Mouse (Mus musculus) lung, postnatal 4 days (tissue): Measurements from ENCODE around the gene Ddx28.
"Not testable (repeated sequence)": the region's sequence is repeated elsewhere in the genome, so short reads cannot be mapped to it uniquely, and the experiment has no call there.

Source experiments
- DNase-seq, 2 experiments: peaks; one replicate each; pipeline ENCODE4 v3.0.0; 2021

Gene Ddx28

DNA sequence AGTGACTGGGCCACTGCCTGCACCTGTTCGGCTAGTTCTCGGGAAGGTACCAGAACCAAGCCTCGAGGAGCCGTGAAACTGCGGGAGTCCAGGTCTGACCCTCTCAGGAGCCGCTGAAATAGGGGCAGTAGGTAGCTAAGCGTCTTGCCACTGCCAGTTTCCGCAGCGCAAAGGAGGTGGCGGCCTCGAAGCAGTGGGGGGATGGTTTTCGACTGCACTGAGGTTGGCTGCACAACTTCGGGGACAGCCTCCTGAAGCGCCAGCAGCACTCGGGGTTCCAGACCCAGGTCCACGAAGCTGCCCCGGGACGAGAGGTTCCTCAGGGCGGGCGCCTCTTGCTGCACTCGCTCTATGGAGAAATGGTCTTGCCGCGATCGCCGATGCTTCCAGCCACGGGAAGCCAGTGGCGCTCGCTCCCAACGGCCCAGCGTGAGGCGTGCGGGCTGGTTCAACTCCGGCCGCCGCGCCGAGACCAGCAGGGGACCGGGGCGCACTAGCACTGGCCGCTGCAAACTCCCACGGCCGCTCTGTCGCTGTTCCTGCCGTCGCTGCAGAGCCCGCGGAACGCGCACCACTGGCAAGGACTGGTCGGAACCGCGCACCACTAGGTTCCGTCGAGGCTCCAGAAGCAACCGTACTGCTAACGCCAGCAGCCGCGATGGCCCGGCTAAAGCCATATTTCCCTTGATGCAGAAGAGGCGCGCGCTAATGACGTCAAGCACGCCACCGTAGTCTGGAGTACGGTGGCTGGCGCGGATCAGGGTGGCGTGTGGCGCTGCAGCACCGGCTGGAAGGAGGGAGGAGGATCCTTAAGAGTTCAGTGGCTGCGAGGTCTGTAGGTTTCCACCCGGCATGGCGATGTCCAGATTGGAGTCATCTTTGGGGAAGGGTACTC, 687 bp downstream of the Ddx28 start:
- DNase-seq: peak; percentile 93

DNA sequence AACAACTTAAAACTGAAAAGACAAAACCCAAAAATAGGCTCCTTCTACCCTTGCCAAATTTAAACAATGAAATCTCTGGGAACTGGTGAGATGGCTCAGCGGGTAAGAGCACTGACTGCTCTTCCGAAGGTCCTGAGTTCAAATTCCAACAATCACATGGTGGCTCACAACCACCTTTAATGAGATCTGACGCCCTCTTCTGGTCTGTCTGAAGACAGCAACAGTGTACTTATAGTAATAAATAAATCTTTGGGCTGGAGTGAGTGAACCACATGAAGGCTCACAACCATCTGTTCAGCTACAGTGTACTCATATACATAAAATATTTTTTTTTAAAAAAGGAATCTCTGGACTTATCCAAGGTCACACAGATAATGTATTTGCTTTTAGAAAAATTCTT, 3.8 kb downstream of the Ddx28 start:
- not testable (repeated sequence) for DNase-seq

DNA sequence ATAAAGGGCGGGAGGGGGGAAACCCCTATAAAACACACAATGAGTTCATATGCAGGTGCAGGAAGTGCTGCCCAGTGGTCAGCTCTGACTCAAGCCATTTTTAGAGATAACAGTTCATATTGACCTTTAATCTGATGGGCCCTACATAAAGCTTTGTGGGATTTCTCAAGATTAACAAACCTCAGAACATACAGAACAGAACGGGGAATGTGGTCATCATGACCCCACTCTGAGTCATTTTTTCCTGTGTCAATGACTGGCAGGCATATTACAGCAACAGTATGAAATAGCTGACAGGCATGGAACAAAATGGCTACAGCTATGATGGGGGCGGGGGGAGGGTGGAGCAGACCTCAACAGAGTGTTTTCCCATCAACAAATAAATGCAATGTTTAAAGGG, 4.5 kb downstream of the Ddx28 start:
- DNase-seq: no peak

DNA sequence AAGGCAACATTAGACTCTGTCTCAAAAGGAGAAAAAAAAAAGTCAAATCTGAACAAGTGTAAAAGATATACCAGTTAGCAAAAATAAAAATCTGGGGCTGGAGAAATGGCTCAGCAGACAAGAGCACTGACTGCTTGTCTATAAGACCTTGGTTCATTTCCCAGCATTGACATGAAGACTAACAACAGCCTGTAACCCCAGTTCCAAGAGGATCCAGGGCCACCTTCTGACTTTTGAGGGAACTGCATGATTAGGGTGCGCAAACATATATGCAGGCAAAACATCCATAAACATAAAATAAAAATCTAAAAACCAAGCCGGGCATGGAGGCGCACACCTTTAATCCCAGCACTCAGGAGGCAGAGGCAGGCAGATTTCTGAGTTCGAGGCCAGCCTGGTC, 5.3 kb downstream of the Ddx28 start:
- no peak for DNase-seq

DNA sequence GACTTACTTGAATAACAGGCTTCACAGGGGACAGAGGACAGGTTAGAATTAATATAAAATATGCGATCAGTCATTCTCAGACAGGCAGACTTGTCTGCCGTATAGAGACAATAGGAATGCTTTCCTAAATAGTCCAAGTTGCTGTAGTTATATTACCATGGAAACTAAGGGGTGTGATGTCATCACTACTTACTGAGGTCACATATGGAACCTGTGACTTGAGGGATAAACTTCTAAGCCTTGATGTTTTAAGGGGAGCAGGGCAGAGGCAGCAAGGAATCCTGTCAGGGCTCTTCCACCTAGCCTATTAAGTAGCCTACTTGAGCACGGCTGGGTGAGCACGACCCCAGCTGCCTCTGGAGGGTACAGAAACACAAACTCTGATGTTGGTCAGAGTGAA, 5.8 kb downstream of the Ddx28 start, which contains the start of gene Dpep2nb:
Gene Dpep2nb, minus strand, starts transcription at position 101 of the 400 bp plus-strand sequence.
- no peak for DNase-seq

DNA sequence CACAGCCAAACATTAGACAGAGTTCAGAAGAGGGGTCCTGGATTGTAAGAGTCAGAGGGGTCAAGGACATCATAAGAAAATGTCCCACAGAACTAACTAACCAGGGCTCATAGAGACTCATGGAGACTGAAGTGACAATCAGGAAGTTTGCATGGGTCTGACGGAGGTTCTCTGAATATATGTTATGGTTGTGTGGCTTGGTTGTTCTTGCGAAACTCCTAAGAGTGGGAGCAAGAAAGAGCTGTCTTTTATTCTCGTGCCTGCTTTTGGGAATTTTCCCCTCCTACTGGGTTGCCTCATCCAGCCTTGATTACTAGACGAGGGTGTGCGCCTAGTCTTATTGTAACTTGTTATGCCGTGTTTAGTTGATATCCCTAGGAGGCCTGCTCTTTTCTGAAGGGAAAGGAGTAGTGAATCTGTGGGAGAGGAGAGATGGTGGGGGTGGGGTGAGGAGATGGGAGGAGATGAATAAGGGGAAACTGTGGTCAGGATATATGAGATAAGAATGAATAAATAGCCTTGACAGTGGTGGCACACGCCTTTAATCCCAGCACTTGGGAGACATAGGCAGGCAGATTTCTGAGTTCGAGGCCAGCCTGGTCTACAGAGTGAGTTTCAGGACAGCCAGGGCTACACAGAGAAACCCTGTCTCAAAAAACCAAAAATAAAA, 7.0 kb downstream of the Ddx28 start:
- DNase-seq: no peak

DNA sequence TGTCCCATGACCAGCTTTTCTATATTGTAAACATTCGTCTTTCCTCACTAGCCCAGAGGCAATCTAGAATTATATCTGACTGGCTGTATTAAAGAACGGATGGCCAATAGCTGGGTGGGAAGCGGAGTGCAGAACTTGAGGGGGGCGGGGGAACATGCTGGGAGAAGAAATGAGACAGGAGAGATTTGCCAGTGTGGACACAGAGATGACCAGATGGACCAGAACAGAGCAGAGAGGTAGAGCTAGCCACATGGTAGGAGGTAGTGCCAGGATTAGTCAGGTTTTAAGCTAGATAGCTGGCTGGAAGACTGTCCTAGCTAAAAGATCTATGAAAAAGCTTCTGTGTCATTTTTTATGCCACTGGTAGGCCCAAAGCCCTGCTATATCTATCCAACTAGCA, 9.8 kb downstream of the Ddx28 start:
- DNase-seq: no peak

DNA sequence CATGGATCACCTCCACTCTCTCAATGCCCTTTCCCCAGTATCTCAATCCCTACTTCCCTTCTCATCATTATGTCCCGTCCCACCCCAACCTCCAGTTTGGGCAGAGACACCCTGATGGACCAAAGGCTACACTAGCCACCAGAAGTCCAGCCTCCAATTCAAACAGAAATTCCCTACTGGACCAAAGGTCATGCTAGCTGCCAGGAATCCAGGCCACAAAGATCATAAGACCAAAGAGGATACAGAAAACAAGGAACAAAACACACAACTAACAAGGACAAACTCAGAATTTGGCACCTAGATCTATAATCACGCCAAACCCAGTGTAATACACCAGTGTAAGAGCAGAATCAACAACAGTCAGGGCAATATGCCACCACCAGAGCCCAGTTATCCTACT, 12.7 kb downstream of the Ddx28 start:
- DNase-seq: no peak

DNA sequence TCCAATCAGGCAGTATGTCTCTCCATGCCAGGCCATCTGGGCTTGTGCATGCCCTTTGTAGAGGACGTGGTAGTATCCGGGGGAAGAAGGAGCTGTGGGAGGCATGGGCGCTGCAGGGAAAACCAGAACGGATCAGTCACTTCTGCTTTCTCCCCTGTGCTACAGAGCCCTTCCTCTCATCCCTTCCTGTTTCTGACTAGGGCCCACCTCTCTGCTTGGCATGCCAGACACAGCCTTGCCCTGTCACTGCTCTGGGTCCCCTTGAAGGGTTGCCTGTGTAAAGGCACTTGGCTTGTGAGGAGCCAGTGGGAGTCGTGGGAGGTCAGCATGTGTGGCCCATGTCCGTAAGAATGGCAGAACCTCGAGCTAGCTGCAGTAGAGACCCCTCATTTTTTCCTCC, 15.3 kb downstream of the Ddx28 start:
- DNase-seq: peak; percentile 30 to 31

DNA sequence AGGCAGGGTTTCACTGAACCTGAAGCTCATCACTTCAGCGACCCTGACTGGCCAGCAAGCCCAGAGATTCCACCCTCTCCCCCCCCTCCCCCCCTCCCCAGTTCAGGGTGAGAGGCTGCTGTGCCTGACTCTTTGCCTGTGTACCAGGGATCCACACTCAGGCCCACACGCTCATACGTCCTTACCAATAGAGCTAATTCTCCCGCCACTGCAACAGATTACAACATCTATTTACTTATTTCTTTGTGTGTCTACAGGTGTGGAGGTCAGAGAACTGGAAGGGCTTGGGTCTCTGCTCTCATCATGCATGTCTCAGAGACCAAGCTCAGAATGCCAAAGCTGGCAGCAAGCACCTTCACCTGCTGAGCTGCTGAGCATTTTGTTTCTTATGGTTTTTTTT, 18.5 kb downstream of the Ddx28 start:
- DNase-seq: peak in 1 of 2 experiments; percentile 11

DNA sequence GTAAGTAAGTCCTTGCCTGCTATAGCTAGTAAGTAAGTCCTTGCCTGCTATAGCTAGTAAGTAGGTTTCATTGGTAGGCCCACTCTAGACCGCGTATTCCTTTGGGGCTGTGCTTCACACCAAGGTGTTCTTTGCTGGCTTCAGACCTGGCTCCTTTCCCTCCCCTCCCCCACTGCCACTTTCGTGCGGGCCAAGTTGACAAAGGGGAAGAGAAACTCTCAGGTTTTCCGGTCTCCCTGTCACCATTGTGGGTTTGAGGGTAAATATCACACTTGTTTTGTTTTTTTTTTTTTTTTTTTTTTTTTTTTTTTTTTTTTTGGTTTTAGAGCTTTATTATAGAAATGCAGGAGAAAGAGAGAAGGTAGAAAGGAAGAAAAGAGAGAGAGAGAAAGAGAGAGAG, 19.2 kb downstream of the Ddx28 start:
- DNase-seq: peak; percentile 48 to 50

DNA sequence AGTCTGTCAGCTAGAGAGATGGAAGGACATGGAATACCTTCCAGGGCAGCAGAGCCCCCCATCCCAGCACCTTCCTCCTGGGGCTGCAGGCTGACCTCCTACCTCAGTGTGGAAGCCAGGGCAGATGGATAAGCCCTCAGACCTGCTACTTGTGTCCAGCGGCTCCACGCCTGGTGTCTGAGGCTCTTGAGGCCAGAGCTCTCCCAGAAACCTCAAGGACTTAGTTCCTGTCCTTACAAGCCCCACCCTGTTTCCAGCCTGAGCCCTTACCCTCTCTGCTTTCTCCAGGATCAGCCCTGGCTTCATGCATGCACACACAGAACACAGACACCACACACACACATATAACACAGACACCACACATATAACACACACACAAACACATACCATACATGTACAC, 20.1 kb downstream of the Ddx28 start:
- DNase-seq: peak; percentile 33 to 53

DNA sequence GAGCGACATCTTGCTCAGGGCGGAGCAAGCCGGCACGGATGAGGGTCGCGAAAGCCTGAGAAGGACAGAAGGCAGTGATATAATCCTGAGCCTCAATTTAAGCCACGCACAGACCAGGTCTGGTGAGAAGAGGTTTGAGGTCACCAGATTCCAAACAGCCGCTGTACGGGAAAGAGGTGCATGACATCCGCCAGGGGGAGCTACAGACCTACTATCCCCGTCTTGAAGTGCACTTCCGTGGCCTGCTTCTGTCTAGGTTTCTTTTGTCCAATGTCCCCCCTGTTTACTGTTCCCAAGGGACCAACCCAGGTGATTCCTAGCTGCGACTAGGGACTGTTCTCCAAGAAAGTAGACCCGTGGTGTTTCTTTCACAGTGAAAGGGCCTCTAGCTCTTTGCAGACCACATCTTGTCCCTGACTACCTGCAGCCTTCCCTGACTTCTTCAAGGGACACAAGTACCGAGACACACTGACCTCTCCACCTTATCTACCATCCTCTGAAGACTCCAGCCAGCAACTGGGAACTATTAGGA, 20.8 kb downstream of the Ddx28 start, which contains the start of gene Dus2:
Gene Dus2, plus strand, starts transcription at position 482 of the 532 bp plus-strand sequence.
- DNase-seq: peak; percentile 78 to 90

DNA sequence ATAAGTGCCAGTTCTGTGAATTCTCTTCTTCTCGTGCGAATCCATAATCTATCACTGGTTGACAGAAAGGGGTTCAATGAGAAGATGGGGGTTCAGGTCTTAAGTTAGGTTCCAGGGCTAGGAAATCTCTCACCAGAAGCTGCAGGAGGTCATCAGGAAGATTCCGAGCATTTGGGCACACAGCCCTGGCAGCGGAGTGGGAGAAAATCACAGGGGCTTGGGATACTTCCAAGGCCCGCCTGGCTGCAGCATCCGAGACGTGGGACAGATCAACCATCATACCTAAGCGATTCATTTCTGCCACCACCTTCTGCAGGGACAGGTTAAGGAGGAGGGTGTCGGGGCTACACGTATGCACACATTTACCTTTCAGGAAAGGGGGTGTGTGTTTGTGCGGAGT, 23.1 kb downstream of the Ddx28 start:
- peak in 1 of 2 experiments; percentile 15 for DNase-seq

DNA sequence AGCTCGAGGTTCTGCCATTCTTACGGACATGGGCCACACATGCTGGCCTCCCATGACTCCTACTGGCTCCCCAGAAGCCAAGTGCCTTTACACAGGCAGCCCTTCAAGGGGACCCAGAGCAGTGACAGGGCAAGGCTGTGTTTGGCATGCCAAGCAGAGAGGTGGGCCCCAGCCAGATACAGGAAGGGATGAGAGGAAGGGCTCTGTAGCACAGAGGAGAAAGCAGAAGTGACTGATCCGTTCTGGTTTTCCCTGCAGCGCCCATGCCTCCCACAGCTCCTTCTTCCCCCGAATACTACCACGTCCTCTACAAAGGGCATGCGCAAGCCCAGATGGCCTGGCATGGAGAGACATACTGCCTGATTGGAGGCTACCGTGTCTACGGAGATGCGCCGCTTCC, 28.3 kb downstream of the Ddx28 start:
- not testable (repeated sequence) for DNase-seq

DNA sequence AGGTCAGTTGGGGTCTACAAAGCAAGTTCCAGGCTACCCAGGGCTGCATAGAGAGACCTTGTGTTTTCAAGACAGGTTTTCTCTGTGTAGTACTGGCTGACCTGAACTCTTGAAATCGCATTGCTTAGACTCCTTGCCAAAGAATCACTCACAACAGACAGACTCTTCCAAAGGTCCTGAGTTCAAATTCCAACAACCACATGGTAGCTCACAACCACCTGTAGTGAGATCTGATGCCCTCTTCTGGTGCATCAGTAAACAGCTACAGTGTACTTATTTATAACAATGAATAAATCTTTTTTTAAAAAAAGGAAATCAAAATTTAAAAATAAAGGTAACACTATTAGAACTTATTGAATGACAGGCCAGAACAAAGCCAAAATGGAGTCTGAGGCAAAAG, 30.5 kb downstream of the Ddx28 start:
- DNase-seq: no peak

DNA sequence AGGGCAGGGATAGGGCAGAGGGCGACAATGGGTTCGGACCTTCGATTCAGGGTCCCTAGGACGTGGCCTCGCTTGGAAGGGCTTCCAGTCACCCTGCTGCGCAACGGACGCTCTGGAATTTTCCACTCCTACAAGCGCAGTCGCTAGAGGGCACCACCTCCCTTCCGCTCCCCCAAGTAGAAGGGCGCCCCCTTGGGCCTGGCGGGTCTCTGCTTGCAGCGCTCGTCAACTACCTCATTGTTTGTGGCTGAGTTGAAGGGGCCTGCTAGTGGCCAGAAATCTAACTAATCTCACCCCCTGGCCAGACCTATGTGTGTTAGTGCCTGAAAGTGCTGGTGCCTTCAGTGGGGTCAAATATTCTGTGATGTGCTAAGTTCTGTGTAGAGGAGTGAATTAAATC, 32.4 kb downstream of the Ddx28 start, which contains the start of gene Dpep3:
Gene Dpep3, minus strand, starts transcription at position 105 of the 400 bp plus-strand sequence.
- DNase-seq: no peak

DNA sequence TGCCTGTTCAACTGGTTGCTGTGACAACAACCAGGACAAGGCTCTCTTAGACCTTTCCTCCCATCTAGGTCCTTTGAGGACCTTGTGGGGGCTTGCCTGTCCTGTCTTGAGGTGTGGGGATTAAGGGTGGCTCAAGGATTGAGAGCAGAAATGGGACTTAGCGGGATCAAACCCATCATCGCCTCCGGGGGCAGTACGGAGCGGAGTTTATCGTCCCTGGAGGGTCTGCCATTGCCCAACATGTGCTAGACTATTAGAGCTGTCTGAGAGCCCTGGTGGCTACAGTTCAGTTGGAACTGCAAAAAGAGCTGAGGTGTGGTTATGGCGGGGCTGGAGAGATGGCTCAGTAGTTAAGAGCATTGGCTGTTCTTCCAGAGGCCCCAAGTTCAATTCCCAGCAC, 36.3 kb downstream of the Ddx28 start:
- no peak for DNase-seq

DNA sequence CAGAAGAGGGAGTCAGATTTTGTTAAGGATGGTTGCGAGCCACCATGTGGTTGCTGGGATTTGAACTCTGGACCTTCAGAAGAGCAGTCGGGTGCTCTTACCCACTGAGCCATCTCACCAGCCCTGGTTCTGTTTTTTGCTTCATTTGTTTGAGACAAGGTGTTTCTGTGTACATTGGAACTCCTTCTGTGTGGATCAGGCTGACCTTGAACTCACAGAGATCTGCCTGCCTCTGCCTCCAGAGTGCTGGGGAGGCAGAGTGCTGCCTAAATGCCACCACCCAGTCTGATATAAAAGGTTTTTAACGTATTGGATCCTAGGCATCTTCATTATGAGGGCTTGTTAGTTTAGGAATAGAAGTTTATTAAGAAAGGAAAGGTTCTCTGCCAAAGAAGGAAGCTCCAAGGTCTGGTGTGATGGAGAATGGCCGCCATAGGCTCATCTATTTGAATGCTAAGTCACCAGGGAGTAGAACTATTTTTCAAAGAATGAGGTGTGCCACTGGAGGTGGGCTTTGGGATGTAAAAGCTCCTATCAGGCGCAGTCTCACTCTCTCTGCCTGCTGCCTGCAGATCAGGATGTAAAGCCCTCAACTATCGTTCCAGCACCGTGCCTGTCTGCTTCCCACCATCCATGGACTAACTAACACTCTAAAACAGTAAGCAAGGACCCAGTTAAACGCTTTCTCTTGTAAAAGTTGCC, 40.5 kb downstream of the Ddx28 start:
- DNase-seq: no peak

DNA sequence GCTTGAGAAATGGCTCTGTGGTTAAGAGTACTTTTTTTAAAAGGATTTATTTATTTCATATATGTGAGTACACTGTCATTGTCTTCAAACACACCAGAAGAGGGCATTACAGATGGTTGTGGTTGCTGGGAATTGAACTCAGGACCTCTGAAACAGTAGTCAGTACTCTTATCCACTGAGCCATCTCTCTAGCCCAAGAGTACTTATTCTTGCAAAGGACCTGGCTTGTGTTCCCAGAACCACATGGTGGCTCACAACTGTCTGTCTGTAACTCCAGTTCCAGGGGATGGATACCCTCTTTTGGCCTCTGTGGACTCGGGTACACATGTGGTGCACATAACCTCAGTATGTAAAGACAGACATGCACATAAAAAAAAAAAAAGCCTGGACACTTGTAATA, 42.3 kb downstream of the Ddx28 start:
- DNase-seq: no peak

DNA sequence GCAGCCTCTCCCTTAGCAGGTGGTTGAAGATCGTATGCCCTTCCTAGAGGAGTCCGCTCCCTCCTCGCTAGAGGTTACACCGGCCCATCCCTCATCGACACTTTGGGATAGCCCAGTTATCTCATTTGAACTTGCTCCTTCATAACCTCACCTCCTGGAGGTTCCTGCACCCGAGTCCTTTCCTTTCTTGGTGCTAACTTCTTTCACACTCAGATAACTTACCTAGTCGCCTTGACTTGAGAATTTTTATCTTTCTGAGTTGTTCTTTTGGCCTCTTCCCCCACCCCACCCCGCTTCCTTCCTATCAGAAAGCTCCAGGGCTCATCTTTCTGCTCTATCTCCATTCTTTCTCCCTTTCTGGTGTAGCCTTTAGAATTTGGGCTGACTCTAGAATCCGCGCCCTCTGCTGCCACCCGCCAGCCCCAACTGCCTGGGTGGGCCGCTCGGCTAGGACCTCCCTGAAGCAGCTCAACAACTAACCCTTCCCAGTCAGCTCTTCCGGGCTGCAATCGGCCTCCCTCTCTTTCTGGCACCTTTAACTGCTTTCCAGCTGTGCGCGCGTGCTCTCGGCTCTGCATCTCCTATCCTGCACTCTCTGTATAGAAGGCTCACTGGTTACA, 44.9 kb downstream of the Ddx28 start:
- DNase-seq: peak; percentile 67 to 80

DNA sequence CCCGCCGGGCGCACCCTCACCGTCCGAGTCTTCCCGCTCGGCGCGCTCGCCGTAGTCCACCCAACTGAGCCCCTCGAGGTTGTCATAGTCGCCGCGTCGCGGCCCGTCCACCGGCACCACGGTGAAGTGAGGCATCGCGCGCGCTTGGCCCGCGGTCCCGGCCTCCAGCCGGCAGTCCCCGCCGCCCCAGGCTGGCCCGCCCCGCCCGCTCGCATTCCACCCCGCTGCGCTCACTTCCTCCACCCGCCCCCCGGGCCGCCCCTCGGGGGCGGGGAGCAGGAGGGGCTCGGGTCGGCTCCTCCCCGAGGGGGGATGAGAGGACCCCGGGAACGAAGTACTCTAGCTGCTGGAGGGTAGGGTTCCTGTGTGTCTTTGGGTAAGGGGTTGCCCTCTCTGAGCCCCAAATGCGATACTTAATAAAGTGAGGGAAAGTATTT, 45.8 kb downstream of the Ddx28 start, which contains the start of gene Slc12a4:
Gene Slc12a4, minus strand, starts transcription at position 193 of the 437 bp plus-strand sequence.
- peak; percentile 90 to 91 for DNase-seq
